Mouse (Mus musculus): ENCODE measurements around the gene Acsm4. TPM values are rescaled to one million over a fixed set of nuclear protein-coding genes. Genes with fewer than 3 reads are reported as not detected.

The Acsm4 gene
- polyA plus RNA-seq, 1 experiment from 2014 or later: not detected

Other genes starting within 250 kb of the Acsm4 start
- gene Gp2, start 230.7 kb upstream of the Acsm4 start, polyA plus RNA-seq (2014; fragmentation: Nextera tagmentation; extraction: Ambion mirVana): not detected in 2 replicates
- not detected in 2 replicates for gene Umod, start 210.7 kb upstream of the Acsm4 start, polyA plus RNA-seq (2014; fragmentation: Nextera tagmentation; extraction: Ambion mirVana)
- not detected in 2 replicates for gene Acsm5, start 170.6 kb upstream of the Acsm4 start, polyA plus RNA-seq (2014; fragmentation: Nextera tagmentation; extraction: Ambion mirVana)
- not detected in 2 replicates for gene Pdilt, start 166.5 kb upstream of the Acsm4 start, polyA plus RNA-seq (2014; fragmentation: Nextera tagmentation; extraction: Ambion mirVana)
- gene Acsm2, start 135.7 kb upstream of the Acsm4 start, polyA plus RNA-seq (2014; fragmentation: Nextera tagmentation; extraction: Ambion mirVana): not detected in 2 replicates
- not detected in 2 replicates for gene Acsm1, start 83.0 kb upstream of the Acsm4 start, polyA plus RNA-seq (2014; fragmentation: Nextera tagmentation; extraction: Ambion mirVana)
- 95.6 and 104 TPM in 2 replicates for gene Thumpd1, start 30.8 kb downstream of the Acsm4 start, polyA plus RNA-seq (2014; fragmentation: Nextera tagmentation; extraction: Ambion mirVana)
- 0.14 and 0.25 TPM in 2 replicates for gene Acsm3, start 70.9 kb downstream of the Acsm4 start, polyA plus RNA-seq (2014; fragmentation: Nextera tagmentation; extraction: Ambion mirVana)
- gene Rexo5, start 104.0 kb downstream of the Acsm4 start, polyA plus RNA-seq (2014; fragmentation: Nextera tagmentation; extraction: Ambion mirVana): 21.8 and 24.8 TPM in 2 replicates
- 32.3 and 32.9 TPM in 2 replicates for gene Eri2, start 104.0 kb downstream of the Acsm4 start, polyA plus RNA-seq (2014; fragmentation: Nextera tagmentation; extraction: Ambion mirVana)
- gene Lyrm1, start 205.8 kb downstream of the Acsm4 start, polyA plus RNA-seq (2014; fragmentation: Nextera tagmentation; extraction: Ambion mirVana): 7.1 and 8.5 TPM in 2 replicates
- 8.0 and 9.6 TPM in 2 replicates for gene Dcun1d3, start 206.3 kb downstream of the Acsm4 start, polyA plus RNA-seq (2014; fragmentation: Nextera tagmentation; extraction: Ambion mirVana)